Mouse (Mus musculus): ENCODE data around the gene H2afz.

GRCm38 (mm10) chr3:137844263-137844662 is 20.0 kb upstream of the H2afz start:
- TF ChIP-seq MAX (IDR thresholded peaks at IDR 0.05) (no peak), CTCF (IDR thresholded peaks at IDR 0.05; ENCODE audit: control insufficient read depth, insufficient read depth, insufficient read length) (no peak), USF1 (IDR thresholded peaks at IDR 0.05; ENCODE audit: low read depth) (no peak), MYOG (IDR thresholded peaks at IDR 0.05; ENCODE audit: control insufficient read depth, extremely low read depth, insufficient read length) (no peak)

All from C2C12 (cell line).